8 mouse cellular contexts compared by ENCODE assay signal in genomic region chr3:130689630-130690029, GRCm38 (mm10). TPM values are rescaled to one million over a fixed set of nuclear protein-coding genes. Genes with fewer than 3 reads are reported as not detected.
A peak's percentile ranks its signal among the peaks of the same experiment; 100 is the strongest.
DNase-seq lines count a peak whose midpoint lies in the region; ATAC-seq lines count a peak whose summit lies in the region.

No protein-coding gene starts in this region.

- H3K9me3 ChIP-seq in intestine, embryonic 14.5 days (ENCODE audit: control insufficient read depth, low read length) = no peaks in the 10 kb centered on the region
- no peaks in the 10 kb centered on the region for H3K9me3 ChIP-seq in intestine, embryonic 16.5 days (ENCODE audit: control insufficient read depth, low read length)
- H3K9me3 ChIP-seq in kidney, embryonic 15.5 days (replicated peaks) = no peaks in the 10 kb centered on the region

- no peak overlapping the region for H3K4me2 ChIP-seq in intestine, embryonic 14.5 days (ENCODE audit: low read length)
- H3K4me2 ChIP-seq in intestine, embryonic 16.5 days (ENCODE audit: low read depth, low read length) = no peak overlapping the region
- peak overlapping the region; percentile 27; the same call in 1 of the 2 replicates for H3K4me2 ChIP-seq in kidney, embryonic 15.5 days

- H3K27me3 ChIP-seq in intestine, embryonic 14.5 days (replicated peaks; ENCODE audit: control insufficient read depth, insufficient read depth, low read length) = no peaks in the 10 kb centered on the region
- H3K27me3 ChIP-seq in intestine, embryonic 16.5 days (replicated peaks; ENCODE audit: control insufficient read depth, insufficient read depth, low read length) = no peaks in the 10 kb centered on the region
- no peaks in the 10 kb centered on the region for H3K27me3 ChIP-seq in kidney, embryonic 15.5 days
- H3K27me3 ChIP-seq in splenic B cell, adult 2 months (ENCODE audit: control insufficient read depth, insufficient read depth, low read length, poor library complexity, severe bottlenecking) = no peaks in the 10 kb centered on the region

- H3K4me1 ChIP-seq in intestine, embryonic 14.5 days (replicated peaks; ENCODE audit: control insufficient read depth, insufficient read depth, low read length) = peaks cover 9% of the 10 kb centered on the region; the same call in 1 of the 2 replicates
- peaks cover 7% of the 10 kb centered on the region for H3K4me1 ChIP-seq in intestine, embryonic 16.5 days (ENCODE audit: control insufficient read depth, insufficient read depth, low read length)
- H3K4me1 ChIP-seq in kidney, embryonic 15.5 days = peaks cover 13% of the 10 kb centered on the region

- 12% methylated on average over 12 of the region's 12 CpGs for WGBS in intestine, embryonic 14.5 days
- 11% methylated on average over 12 of the region's 12 CpGs for WGBS in intestine, embryonic 16.5 days
- 12% methylated on average over 12 of the region's 12 CpGs for WGBS in kidney, embryonic 15.5 days

- no peak overlapping the region for H3K9ac ChIP-seq in intestine, embryonic 14.5 days (ENCODE audit: low read length)
- no peak overlapping the region for H3K9ac ChIP-seq in intestine, embryonic 16.5 days (ENCODE audit: low read depth, low read length)
- H3K9ac ChIP-seq in kidney, embryonic 15.5 days = no peak overlapping the region

- no peak overlapping the region for H3K4me3 ChIP-seq in intestine, embryonic 14.5 days (ENCODE audit: low read depth, low read length)
- H3K4me3 ChIP-seq in intestine, embryonic 16.5 days (ENCODE audit: low read length) = no peak overlapping the region
- H3K4me3 ChIP-seq in kidney, embryonic 15.5 days (replicated peaks) = no peak overlapping the region

- peaks cover 3% of the 10 kb centered on the region; the same call in 1 of the 2 replicates for H3K36me3 ChIP-seq in intestine, embryonic 14.5 days (ENCODE audit: control insufficient read depth, insufficient read depth, low read length)
- H3K36me3 ChIP-seq in intestine, embryonic 16.5 days (ENCODE audit: control insufficient read depth, insufficient read depth, low read length) = peaks cover under 1% of the 10 kb centered on the region
- peaks cover 6% of the 10 kb centered on the region for H3K36me3 ChIP-seq in kidney, embryonic 15.5 days
- no peaks in the 10 kb centered on the region for H3K36me3 ChIP-seq in splenic B cell, adult 2 months (ENCODE audit: control insufficient read depth, insufficient read depth, low read length, poor library complexity, severe bottlenecking)

- peak; percentile 90 for DNase-seq in intestine, embryonic 14.5 days (ENCODE audit: low spot score)
- DNase-seq in cerebellum, postnatal 4 days (ENCODE audit: low spot score in 2 of 2) = peak; percentile 83 to 88
- DNase-seq in gastrocnemius, postnatal 10 days = peak; percentile 84
- DNase-seq in liver = peak; percentile 85
- peak; percentile 75 for DNase-seq in naive thymus-derived CD4-positive, alpha-beta T cell, adult 2 months (ENCODE audit: low read depth)
- peak; percentile 72 for DNase-seq in splenic B cell, adult 2 months (ENCODE audit: low read depth, low spot score)

- H3K27ac ChIP-seq in intestine, embryonic 14.5 days (ENCODE audit: low read depth) = no peak overlapping the region
- no peak overlapping the region for H3K27ac ChIP-seq in intestine, embryonic 16.5 days (ENCODE audit: low read length)
- no peak overlapping the region for H3K27ac ChIP-seq in kidney, embryonic 15.5 days

- no peak for ATAC-seq in intestine, embryonic 14.5 days (replicated peaks; ENCODE audit: low FRiP score, low TSS enrichment, low read depth)
- no peak; the same call in 1 of the 2 replicates for ATAC-seq in intestine, embryonic 16.5 days
- ATAC-seq in kidney, embryonic 15.5 days (replicated peaks; ENCODE audit: low FRiP score) = no peak

RNA-seq across cellular contexts. Expression of gene Ostc, which starts 19.6 kb away (rescaled TPM):
- polyA plus RNA-seq in intestine, embryonic 14.5 days (2014; fragmentation: Nextera tagmentation; extraction: Ambion mirVana) = 368 and 380 TPM in 2 replicates
- polyA plus RNA-seq in intestine, embryonic 16.5 days (2015; fragmentation: Nextera tagmentation; extraction: Ambion mirVana) = 390 and 398 TPM in 2 replicates
- total RNA-seq in gastrocnemius, postnatal 10 days (2021) = 10 to 100 TPM; 58.4 to 74.5 TPM
- polyA plus RNA-seq in kidney, embryonic 15.5 days (2015; fragmentation: Nextera tagmentation; extraction: Ambion mirVana) = 354 and 393 TPM in 2 replicates

RNA-seq across cellular contexts. Expression of gene Rpl34, which starts 40.6 kb away (rescaled TPM):
- polyA plus RNA-seq in intestine, embryonic 14.5 days (2014; fragmentation: Nextera tagmentation; extraction: Ambion mirVana) = 1,183 and 1,258 TPM in 2 replicates
- 753 and 810 TPM in 2 replicates for polyA plus RNA-seq in intestine, embryonic 16.5 days (2015; fragmentation: Nextera tagmentation; extraction: Ambion mirVana)
- 100 to 1,000 TPM; 631 to 655 TPM for total RNA-seq in gastrocnemius, postnatal 10 days (2021)
- 899 and 957 TPM in 2 replicates for polyA plus RNA-seq in kidney, embryonic 15.5 days (2015; fragmentation: Nextera tagmentation; extraction: Ambion mirVana)
